Mouse (Mus musculus) thymus, adult 2 months (tissue): ENCODE measurements around the gene Sugt1.

ENCODE experiments used
- CTCF ChIP-seq: fragments of 200-500 bp; IDR thresholded peaks from 2 replicates; pipeline ENCODE4 v1.5.1; 2012; ENCODE audit warnings: mild to moderate bottlenecking, control low read depth, low read length, moderate library complexity, borderline replicate concordance; ENCODE audit not compliant: control insufficient read depth, poor library complexity, insufficient read depth; ENCODE audit errors: extremely low read depth
- POLR2A ChIP-seq: fragments of 200-500 bp; IDR thresholded peaks from 2 replicates; pipeline ENCODE4 v1.6.1; 2012; ENCODE audit warnings: mild to moderate bottlenecking, low read length, control low read depth, moderate library complexity; ENCODE audit not compliant: control insufficient read depth, poor library complexity, insufficient read depth; ENCODE audit errors: extremely low read depth

DNA sequence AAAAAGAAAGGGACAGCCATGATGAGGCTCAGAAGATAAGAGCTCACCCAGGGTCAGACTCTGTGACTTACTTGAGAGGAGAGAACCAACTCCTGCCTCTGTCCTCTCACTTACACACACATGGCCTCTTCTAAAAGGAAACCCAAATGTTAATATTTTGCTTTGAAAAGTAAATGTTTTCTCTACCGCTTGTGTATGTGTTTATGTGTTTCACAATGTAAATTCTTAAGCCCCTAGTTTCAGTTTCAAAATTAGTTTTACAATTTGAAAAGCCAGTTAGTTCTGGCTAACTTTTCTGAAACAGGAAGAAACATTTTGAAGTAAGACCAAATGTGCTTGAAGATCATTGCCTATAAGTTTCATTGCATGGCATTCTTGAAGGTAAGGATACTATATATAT lies 29.7 kb upstream of the Sugt1 start:
- TF ChIP-seq CTCF (no peak), POLR2A (no peak)
